Mouse (Mus musculus) c-Kit-negative CD71-positive TER-119-positive erythroid progenitor cells, embryonic 14.5 days (primary cell): ENCODE data around the gene Prl.
"Not testable (repeated sequence)": the region's sequence is repeated elsewhere in the genome, so short reads cannot be mapped to it uniquely, and the experiment has no call there.

Source experiments
- DNase-seq: peaks from one replicate; pipeline ENCODE4 v3.0.0-alpha.2; 2013; ENCODE audit warnings: low read depth, low spot score

Gene Prl

GRCm38 (mm10) chr13:27057270-27057669, at the start of gene Prl:
Gene Prl (plus strand): TSS chr13:27057570.
- DNase-seq: no peak

DNA sequence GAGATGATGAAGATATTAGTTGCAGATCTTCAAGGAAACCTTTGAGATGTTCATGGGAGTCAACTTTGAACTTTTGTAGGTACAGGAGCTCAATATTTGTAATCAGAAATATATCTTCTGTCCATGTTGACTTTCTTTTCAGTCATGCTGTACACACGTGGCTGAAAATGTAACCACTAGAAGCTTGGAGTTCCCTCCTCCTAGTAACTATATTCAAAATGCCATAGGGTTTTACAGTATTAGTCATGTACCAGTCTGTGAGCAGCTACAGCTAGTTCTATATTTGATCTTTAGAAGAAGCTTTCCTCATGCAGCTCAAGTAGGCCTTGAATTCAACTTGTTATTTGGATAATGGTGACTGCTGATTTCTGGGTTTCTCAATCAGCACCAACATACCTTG, 30.8 kb upstream of the Prl start:
- DNase-seq: no peak

DNA sequence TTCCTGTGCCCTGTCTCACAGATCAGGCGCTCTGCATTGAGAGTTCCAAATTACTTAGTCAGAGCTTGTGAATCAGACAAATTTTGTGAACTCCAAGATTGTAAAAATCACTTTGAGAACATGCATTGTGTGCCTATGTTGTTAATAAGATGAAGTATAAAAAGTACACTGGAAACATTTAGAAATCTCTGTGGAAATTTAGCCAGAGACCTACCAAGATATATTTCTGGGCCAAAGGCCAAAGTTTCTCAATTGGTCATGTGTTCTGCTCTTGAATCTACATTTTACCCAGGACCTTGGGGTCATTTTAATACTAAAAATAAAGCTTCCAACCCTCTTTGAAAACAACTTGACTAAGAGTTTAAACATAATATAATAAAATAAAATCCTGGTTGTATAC, 30.0 kb upstream of the Prl start:
- DNase-seq: no peak

DNA sequence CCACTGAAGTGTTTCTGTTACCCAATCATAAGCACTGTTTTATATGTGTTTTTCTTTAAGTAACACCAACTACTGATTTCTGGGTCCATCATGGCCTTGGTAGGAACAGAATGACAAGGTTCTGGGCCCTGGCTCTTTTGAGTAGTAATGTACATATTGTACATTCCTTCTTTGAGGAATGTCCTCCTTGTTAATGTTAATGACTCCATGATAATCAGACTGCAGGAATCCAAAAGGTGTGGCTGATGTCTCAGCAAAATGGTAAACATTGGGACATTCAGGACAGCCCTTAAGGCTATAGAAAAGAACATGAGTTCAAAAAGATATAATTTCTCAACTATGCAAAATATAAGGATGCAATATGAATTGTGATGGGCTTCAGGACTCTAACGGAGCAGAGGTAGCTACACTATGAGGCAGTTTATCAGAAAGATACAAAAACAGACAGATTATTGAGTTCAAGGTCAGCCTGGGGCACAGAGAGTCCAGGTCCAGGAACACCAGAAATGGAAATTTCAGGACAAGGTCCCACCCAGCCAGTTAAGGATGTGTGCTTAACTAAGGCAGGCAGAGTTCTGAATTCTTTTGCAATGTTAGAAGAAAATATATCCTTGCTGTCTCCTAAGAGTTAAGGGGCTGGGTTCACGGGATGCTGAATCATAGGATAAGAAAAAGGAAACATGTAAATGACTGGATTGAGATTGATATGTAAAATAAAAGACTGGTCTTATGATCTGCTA, 28.7 kb upstream of the Prl start:
- DNase-seq: no peak

- no peak for DNase-seq
Observed at GRCm38 (mm10) chr13:27031101-27031852, 26.1 kb upstream of the Prl start.

GRCm38 (mm10) chr13:27031853-27032240, 25.5 kb upstream of the Prl start:
- no peak for DNase-seq

DNA sequence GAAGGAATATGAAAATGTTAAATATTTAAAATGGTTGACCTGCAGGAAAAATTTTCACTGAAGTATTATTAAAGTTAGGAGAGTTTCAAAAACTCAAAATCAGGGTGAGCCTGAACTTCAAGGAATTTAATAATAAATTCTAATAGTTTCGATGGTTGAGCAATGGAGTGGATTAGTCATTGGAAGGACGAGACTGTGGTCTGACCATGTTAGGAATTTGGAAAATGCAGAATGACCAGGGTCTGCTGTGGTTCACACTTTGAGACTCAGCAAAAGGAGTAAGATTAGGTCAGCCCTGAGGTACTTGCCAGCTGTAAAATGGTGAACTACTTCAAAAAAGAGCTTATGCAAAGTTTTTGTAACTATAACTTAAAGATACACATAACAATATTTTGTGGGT, 24.4 kb upstream of the Prl start:
- DNase-seq: no peak

- DNase-seq: no peak
Observed at GRCm38 (mm10) chr13:27042185-27042584, 15.2 kb upstream of the Prl start.

DNA sequence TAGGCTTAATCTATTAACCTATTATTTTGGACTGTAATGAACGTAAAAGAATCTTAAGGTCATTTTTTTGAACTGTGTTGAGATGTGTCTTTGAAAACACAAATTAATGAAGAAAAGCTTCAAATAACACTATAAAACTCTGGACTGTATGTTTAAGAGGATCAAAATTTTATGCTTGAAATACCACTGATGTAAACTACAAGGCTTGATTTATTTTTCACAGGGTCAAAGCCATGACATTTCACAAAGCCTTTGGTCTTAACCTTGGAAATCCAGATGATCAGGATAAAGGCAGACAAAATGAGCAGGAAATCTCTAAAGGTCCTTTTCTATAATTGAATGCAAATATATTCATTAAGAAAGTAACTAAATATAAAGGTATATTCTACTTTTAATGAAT, 14.0 kb upstream of the Prl start:
- DNase-seq: no peak

DNA sequence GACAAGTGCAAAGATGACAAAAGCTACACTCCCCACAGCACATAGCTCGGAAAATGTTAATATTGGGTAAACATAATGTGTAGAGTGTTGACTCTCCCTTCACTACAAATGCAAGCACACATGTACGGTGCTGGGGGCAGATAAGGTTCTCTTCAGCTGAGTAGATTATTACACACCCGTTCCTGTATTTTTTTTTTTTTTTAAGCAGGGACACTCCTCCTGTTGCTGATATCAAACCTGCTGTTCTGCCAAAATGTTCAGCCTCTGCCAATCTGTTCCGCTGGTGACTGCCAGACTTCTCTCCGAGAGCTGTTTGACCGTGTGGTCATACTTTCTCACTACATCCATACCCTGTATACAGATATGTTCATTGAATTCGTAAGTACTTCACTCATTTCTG, 1.8 kb downstream of the Prl start:
- no peak for DNase-seq

- not testable (repeated sequence) for DNase-seq
Observed at GRCm38 (mm10) chr13:27093890-27094289, 36.5 kb downstream of the Prl start, which contains the start of gene Prl3d1. Gene Prl3d1 (plus strand): TSS chr13:27094190.
